Mouse (Mus musculus): ENCODE results near the gene Synj2.
A peak's percentile ranks its signal among the peaks of the same experiment; 100 is the strongest.
"Not testable (repeated sequence)": the region's sequence is repeated elsewhere in the genome, so short reads cannot be mapped to it uniquely, and the experiment has no call there.

Gene Synj2

DNA sequence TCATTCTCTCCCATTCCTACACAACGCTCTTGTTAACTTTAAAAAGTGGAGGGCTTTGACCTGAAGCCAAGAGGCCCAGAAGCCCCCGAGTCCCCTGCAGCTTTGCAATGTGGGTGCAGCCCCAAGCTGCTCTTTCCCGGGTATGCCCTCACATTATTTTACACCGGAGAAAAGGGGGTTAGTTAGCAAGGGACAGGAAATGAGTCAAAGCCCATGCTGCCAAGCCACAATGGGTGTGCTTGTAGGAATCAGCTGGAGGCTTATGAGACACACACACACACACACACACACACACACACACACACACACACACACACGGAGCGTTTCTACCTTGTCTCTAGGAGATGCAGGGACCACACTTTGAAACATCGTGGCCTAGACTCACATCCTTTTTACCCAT lies 60.8 kb downstream of the Synj2 start:
- no peak for DNase-seq

- DNase-seq = no peak
Observed at GRCm38 (mm10) chr17:6002563-6002962, 61.5 kb downstream of the Synj2 start.

DNA sequence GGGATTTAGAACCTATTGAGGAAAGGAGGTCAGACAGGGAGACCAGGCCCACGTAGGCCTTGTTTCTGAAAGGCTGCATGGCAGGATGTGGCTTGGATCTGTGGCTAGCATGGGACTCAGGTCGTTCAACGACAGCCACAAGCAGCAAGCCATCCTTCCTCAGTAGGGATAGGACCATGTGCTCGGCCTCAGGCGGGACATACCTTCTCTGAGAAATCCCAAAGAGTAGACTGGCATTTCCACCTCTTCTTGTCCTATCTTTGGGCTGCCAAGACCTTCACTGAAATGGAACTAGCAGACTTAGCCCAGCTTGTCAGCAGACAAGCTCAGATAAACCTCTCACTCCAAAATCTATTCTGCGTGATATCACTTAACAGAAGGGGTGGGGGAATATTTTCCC lies 62.6 kb downstream of the Synj2 start:
- DNase-seq = no peak

GRCm38 (mm10) chr17:6005246-6005637 lies 64.2 kb downstream of the Synj2 start:
- DNase-seq = peak in 1 of 2 experiments; percentile 31

- peak; percentile 36 to 41 for DNase-seq
Observed at GRCm38 (mm10) chr17:6005638-6006471, 64.8 kb downstream of the Synj2 start.

DNA sequence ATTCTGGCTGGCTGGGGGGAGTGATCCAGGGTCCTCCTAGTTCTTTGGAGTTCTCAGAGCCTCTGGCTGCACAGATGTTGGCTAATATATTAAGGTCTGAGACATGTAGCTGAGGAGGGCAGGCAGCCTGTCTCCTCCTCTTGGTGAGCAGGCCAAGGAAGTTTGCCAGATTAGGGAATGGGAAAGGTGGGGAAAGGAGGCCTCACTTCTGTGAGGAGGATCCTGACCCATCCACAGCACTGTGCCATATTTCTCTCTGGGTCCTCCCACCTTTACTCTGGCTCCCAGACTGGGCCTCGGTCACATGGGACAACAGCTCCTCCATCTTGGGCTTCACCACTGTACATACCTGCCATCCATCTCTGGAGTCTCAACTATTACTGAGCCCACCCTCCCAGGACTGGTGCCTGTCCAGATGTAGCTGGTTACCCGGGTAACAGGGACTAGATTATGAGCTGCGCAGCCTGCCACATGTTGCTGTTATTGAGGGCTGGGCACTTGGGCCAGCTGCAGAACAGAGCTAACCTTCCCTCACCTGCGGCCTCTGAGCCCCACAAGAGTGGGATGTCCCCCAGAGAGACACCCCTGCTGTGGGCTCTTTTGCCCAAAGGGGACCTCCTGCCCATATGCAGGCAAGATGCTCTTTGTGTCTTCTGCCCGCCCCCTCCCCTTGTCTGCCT lies 66.2 kb downstream of the Synj2 start:
- DNase-seq = no peak

DNA sequence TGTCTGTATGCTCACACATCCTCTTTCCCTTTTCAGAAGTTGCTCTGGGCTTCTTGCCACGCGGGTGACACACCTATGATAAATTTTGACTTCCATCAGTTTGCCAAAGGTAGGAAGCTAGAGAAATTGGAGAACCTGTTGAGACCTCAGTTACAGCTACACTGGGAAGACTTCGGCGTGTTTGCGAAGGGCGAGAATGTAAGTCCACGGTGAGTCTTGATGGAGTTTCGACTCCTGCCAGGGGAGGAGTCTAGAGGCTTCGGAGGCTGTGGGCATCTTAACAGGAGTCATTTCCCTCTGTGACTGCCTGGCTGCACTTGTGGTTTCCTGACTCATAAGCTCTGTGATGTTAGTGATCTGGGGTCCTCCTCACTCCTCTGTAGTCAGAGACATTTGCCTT lies 66.8 kb downstream of the Synj2 start:
- no peak for DNase-seq

- no peak for DNase-seq
Observed at GRCm38 (mm10) chr17:6008590-6008989, 67.5 kb downstream of the Synj2 start.

GRCm38 (mm10) chr17:6009606-6010005 lies 68.5 kb downstream of the Synj2 start:
- DNase-seq = no peak

GRCm38 (mm10) chr17:6013079-6013478 lies 72.0 kb downstream of the Synj2 start:
- DNase-seq = no peak

DNA sequence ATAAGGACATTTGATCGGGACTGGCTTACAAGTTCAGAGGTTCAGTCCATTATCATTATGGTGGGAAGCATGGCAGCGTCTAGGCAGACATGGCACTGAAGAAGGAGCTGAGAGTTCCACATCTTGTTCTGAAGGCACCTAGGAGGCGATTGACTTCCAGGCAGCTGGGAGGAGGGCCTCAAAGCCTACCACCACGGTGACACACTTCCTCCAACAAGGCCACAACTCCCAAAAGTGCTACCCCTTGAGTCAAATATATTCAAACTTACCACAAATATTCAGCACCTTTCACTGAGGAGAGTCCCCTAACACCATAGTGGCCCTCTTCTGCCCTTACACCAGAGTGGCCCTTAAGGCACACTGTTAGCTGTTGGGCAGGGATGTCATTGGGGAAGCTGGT lies 73.9 kb downstream of the Synj2 start:
- no peak for DNase-seq

DNA sequence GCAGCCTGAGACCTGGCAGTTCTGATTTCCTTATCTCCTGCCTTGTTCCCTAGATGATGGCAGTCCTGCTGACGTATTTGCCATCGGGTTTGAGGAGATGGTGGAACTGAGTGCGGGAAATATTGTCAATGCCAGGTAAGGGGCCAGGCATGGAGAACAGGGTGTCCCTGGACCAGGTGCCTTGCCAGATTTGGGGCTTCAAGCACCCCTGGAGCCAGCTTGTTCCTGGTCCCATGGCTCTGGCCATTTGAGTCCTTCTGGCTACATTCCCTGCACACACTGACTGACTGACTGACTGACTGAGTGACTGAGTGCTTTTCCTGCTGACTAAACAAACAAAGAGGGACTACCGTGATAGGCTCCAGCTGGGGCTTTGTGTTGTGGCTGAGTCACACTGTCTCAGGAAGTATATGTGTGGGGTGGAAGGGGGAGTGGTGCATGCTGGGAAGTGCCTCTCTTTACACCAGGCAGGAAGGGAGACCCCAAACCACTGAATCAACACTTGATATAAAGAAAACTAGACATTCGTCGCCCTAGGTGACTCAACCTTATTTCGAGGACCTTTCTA lies 75.2 kb downstream of the Synj2 start:
- peak; percentile 73 to 87 for DNase-seq

- DNase-seq = peak in 1 of 2 experiments; percentile 30
Observed at GRCm38 (mm10) chr17:6017268-6017667, 76.2 kb downstream of the Synj2 start.

DNA sequence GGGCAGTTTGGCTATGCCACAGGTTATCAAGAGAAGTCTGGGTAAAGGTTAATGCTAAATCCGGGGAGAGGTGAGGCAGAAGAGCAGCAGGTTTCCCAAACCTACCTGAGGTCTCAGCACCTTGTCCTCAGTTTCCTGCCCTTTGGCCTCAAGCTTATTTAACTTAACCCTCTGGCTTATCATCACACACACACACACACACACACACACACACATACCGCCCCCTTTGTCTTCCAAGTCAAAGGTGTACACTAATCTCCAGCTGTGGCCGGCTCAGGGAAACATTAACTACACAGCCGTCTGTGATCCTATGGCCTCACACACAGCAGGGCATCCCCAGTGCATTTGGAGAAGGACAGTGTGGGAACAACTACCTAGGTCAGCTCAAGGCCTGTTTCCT lies 77.3 kb downstream of the Synj2 start:
- DNase-seq = no peak

GRCm38 (mm10) chr17:6019776-6020175 lies 78.7 kb downstream of the Synj2 start:
- peak in 1 of 2 experiments; percentile 36 for DNase-seq

DNA sequence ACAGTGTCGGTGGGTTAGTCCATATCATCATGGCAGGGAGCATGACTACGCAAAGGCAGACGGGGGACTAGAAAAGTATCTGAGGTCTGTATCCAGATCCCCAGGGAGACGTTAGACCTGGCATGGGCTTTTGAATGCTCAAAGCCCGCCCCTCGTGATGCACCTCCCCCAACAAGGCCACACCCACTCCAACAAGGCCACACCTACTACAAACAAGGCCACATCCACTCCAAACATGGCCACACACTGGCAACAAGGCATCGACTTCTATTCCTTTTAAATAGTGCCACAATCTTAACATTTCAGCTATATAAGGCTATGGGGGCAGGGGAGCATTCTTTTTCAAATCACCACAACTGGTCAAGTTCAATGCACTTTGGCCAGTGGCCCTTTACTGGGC lies 79.6 kb downstream of the Synj2 start:
- no peak for DNase-seq

- not testable (repeated sequence) for DNase-seq
Observed at GRCm38 (mm10) chr17:6021374-6021789, 80.3 kb downstream of the Synj2 start.

DNA sequence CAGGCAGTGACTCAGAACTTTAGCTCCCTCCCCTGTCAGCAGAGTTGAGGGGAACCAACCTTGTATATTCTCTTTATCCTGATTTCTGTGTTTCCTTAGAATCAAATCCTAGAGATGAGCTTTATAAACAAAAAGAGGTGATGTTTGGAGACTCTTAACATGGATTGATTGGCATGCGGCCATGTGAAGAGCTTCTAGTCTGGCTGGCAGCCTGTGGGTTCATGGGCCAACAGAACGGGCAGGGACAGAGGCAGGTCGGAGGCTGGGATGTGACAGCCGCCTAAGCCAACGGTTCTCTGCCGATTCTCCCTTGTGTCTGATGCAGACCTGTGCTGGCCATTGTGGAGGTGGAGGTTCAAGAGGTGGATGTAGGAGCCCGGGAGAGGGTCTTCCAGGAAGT lies 84.8 kb downstream of the Synj2 start:
- DNase-seq = no peak

DNA sequence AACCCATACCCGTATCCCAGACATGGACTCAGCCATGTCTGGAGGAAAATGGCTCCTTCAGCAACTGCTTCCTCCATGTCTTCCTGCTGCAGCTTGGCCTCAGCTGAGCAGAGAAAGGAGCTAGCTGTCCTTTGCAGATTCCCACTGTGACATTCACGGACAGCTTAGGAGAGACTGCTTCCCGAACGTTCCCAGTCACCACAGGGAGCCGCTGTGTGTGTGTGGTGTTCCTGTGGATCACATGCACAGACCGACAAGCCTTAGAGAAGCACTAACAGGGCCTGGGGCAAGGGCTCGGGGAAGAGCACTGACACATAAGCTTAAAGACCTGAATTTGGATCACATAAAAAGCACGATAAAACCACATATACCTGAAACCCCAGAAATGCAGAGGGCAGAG lies 94.6 kb downstream of the Synj2 start:
- DNase-seq = no peak

DNA sequence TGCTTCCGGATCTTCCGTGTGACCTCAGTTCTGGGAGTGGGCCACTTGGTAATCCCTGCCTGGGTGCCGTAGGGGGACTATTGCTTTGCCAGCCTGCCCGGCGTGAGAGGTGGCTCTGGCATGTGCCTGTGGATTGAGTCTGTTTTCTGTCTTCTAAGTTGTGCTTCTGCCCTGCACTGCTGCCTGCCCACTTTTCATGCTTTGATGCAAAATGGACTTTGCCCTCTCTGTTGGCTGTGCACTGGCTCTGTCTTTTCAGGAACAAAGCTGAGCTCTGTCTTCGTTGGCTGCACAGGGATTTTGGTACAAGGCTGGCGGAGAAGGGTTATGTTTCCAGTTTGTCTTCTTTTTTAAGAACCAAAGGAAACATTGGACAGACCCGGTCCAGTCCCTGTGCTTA lies 95.4 kb downstream of the Synj2 start:
- DNase-seq = no peak

GRCm38 (mm10) chr17:6036872-6037271 lies 95.8 kb downstream of the Synj2 start:
- no peak for DNase-seq

DNA sequence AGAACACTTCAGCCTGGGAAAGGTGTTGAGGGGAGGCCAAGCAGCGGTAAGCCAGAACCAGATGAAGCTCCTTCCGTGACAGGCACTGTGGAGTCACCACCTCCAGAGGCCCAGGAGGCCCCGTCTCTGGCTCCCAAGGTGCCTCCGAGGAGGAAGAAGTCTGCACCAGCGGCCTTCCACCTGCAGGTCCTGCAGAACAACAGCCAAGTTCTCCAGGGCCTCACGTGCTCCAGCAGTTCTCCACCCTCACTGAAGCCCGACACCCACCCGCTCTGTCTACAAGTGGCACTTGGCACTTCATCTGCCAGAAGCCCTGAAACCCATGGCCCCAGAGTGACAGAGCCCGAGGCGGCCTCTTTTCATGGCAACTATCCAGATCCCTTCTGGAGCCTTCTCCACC lies 96.4 kb downstream of the Synj2 start:
- no peak for DNase-seq

- no peak for DNase-seq
Observed at GRCm38 (mm10) chr17:6052801-6053200, 111.7 kb downstream of the Synj2 start.

- peak; percentile 43 to 67 for DNase-seq
Observed at GRCm38 (mm10) chr17:6054934-6055355, 113.9 kb downstream of the Synj2 start.

All from thymus, postnatal 36 days (tissue).